Mouse (Mus musculus): ENCODE measurements around the gene Stk16. TPM values are rescaled to one million over a fixed set of nuclear protein-coding genes. Genes with fewer than 3 reads are reported as not detected.

Stk16 gene
- total and polyA plus RNA-seq, 3 experiments, result 42.4 to 68.3 (median 42.5) TPM

GRCm38 (mm10) chr1:75251112-75251970 is 40.7 kb downstream of the Stk16 start:
- Histone ChIP-seq H3K27me3 (ENCODE audit: control insufficient read depth, insufficient read depth, low read length) (no peaks in the 10 kb centered on the region), H3K9ac (ENCODE audit: low read depth, low read length) (peak overlapping the region; percentile 69), H3K4me3 (peak overlapping the region; percentile 26; the same call in 1 of the 2 replicates), H3K27ac (peak overlapping the region; percentile 52; the same call in 1 of the 2 replicates), H3K79me2 (replicated peaks; ENCODE audit: control insufficient read depth, insufficient read depth, low read length) (no peaks in the 10 kb centered on the region), H3K36me3 (ENCODE audit: control insufficient read depth, insufficient read depth, low read length) (no peaks in the 10 kb centered on the region), H3K4me1 (ENCODE audit: control insufficient read depth, insufficient read depth, low read length) (peaks cover 15% of the 10 kb centered on the region)
- peak; percentile 87 to 88 for DNase-seq
- TF ChIP-seq EP300 (IDR thresholded peaks at IDR 0.05; ENCODE audit: insufficient read depth, low read depth, low read length) (peak; percentile 69; the same call in 1 of the 2 replicates), CTCF (IDR thresholded peaks at IDR 0.05) (no peak)
- 6% methylated on average over 22 of the region's 22 CpGs for WGBS
- intact Hi-C loops (cut with DNase I), result loop anchor here (1.0 to 5.0 kb wide), 4 partner anchors 14 to 304 kb away; partner anchors contain the start of genes Abcb6 and Dnpep

DNA sequence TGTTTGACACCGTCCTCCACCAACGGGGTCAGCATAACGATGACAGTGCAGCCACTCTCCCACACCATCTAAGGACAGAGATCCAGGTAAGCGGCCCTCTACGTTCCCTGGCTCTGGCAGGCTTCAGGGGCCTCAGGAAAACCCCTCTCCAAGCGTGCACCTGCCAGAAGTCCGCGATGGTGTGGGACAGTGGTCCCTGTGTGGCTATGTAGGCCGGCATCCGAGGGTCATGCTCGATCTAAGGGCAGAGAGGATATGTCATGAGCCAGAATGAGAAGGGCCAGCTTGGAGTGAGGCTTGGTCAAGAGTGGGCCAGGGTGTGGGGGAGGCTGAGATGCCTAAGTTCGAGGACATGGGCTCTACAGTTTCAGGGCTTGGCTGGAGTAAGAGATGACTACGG is 41.7 kb downstream of the Stk16 start:
- no peaks in the 10 kb centered on the region for H3K27me3 ChIP-seq (ENCODE audit: control insufficient read depth, insufficient read depth, low read length)
- intact Hi-C loops (cut with DNase I), result loop anchor here (5.0 kb wide), 3 partner anchors 65 to 305 kb away; partner anchors contain the start of genes Abcb6 and Dnpep

DNA sequence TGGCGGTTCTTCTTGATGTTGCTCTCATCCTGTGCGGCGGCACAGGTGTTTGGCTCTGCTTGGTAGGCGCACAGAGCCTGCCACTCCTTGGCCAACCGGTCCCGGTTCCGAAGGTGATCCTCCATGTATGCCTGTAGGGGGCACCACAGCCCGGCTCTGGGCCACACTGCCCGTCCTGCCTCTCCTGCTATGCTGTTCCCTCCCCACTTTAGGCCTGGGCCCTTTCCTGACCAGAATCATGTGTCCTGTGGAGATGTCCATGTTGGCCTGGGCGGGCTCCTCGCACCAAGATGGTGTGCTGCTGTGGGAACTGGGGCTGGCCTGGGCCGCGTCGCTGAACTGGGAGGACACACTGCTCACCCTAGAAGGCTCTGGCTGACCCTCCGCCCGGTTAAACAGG is 42.4 kb downstream of the Stk16 start:
- intact Hi-C loops (cut with DNase I), result loop anchor here (5.0 kb wide), 3 partner anchors 64 to 306 kb away; partner anchors contain the start of genes Abcb6 and Dnpep
- Histone ChIP-seq H3K9ac (ENCODE audit: low read depth, low read length) (no peak overlapping the region), H3K79me2 (replicated peaks; ENCODE audit: control insufficient read depth, insufficient read depth, low read length) (no peaks in the 10 kb centered on the region), H3K36me3 (ENCODE audit: control insufficient read depth, insufficient read depth, low read length) (no peaks in the 10 kb centered on the region), H3K27me3 (ENCODE audit: control insufficient read depth, insufficient read depth, low read length) (no peaks in the 10 kb centered on the region), H3K4me3 (no peak overlapping the region), H3K27ac (no peak overlapping the region), H3K4me1 (ENCODE audit: control insufficient read depth, insufficient read depth, low read length) (peaks cover 7% of the 10 kb centered on the region)
- 66% methylated on average over 16 of the region's 16 CpGs for WGBS
- peak; percentile 20; the same call in 1 of the 2 replicates for TF ChIP-seq CTCF (IDR thresholded peaks at IDR 0.05)
- TF ChIP-seq POLR2A (IDR thresholded peaks at IDR 0.05; ENCODE audit: insufficient read depth, low read depth, low read length), result no peak
- DNase-seq, result no peak

More for the DNA sequence above, 41.7 kb downstream of the Stk16 start:
- Histone ChIP-seq H3K79me2 (replicated peaks; ENCODE audit: control insufficient read depth, insufficient read depth, low read length) (no peaks in the 10 kb centered on the region), H3K9ac (ENCODE audit: low read depth, low read length) (no peak overlapping the region), H3K27ac (no peak overlapping the region), H3K4me1 (ENCODE audit: control insufficient read depth, insufficient read depth, low read length) (peaks cover 10% of the 10 kb centered on the region), H3K36me3 (ENCODE audit: control insufficient read depth, insufficient read depth, low read length) (no peaks in the 10 kb centered on the region), H3K4me3 (no peak overlapping the region)
- DNase-seq, result no peak
- no peak for TF ChIP-seq EP300 (IDR thresholded peaks at IDR 0.05; ENCODE audit: insufficient read depth, low read depth, low read length)
- no peak for TF ChIP-seq POLR2A (IDR thresholded peaks at IDR 0.05; ENCODE audit: insufficient read depth, low read depth, low read length)
- no peak for TF ChIP-seq CTCF (IDR thresholded peaks at IDR 0.05)
- WGBS, result 71% methylated on average over 13 of the region's 13 CpGs

DNA sequence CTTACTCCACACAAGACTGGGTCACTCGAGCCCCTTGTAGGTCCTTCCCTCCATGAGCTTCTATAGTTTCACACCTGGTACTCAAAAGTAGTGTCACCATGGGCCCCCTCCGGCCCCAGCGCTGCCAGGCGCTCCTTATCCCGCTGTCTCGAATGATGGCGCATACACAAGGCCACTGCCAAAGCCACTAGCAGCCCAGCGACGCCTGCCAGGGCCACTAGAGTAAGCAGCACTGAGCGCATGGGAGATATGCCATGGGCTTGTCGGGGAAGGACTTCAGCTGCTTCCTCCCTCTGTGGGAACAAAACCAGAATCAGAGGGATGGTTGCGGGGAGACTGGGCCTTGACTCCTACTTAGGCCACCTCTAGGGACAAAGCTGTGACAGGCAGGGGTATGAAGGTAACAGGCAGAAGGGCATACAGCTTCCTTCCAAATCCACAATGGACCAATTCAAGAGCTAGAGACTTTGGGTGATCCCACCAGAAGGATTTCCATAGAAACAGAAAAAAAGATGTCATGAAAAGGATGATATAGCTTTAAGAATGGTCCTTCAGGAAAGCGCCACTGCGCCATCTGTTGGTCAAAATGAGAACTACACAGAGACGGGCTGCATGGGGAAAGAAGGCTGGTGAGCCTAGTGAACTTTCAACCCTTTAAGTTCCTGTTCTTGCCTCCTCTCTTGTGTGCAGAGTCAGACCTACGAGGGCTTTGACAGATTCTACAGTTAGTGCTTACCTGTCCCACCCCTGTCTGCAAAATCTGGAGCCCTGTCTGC is 43.4 kb downstream of the Stk16 start:
- H3K36me3 ChIP-seq (ENCODE audit: control insufficient read depth, insufficient read depth, low read length), result no peaks in the 10 kb centered on the region
- H3K9ac ChIP-seq (ENCODE audit: low read depth, low read length), result no peak overlapping the region
- intact Hi-C loops (cut with DNase I), result loop anchor here (5.0 kb wide), 3 partner anchors 63 to 307 kb away; partner anchors contain the start of genes Abcb6 and Dnpep
- H3K4me3 ChIP-seq, result no peak overlapping the region
- H3K27ac ChIP-seq, result no peak overlapping the region
- 58% methylated on average over 16 of the region's 16 CpGs for WGBS
- TF ChIP-seq CTCF (IDR thresholded peaks at IDR 0.05) (peak; percentile 100), EP300 (IDR thresholded peaks at IDR 0.05; ENCODE audit: insufficient read depth, low read depth, low read length) (no peak)
- DNase-seq, result peak; percentile 74 to 87
- H3K4me1 ChIP-seq (ENCODE audit: control insufficient read depth, insufficient read depth, low read length), result peaks cover 2% of the 10 kb centered on the region
- no peaks in the 10 kb centered on the region for H3K27me3 ChIP-seq (ENCODE audit: control insufficient read depth, insufficient read depth, low read length)
- H3K79me2 ChIP-seq (replicated peaks; ENCODE audit: control insufficient read depth, insufficient read depth, low read length), result no peaks in the 10 kb centered on the region

- WGBS, result 59% methylated on average over 8 of the region's 8 CpGs
- Histone ChIP-seq H3K4me3 (no peak overlapping the region), H3K4me1 (ENCODE audit: control insufficient read depth, insufficient read depth, low read length) (peaks cover 2% of the 10 kb centered on the region), H3K79me2 (replicated peaks; ENCODE audit: control insufficient read depth, insufficient read depth, low read length) (no peaks in the 10 kb centered on the region), H3K27me3 (ENCODE audit: control insufficient read depth, insufficient read depth, low read length) (no peaks in the 10 kb centered on the region), H3K27ac (no peak overlapping the region), H3K36me3 (ENCODE audit: control insufficient read depth, insufficient read depth, low read length) (no peaks in the 10 kb centered on the region), H3K9ac (ENCODE audit: low read depth, low read length) (no peak overlapping the region)
- intact Hi-C loops (cut with DNase I), result loop anchor here (5.0 kb wide), 3 partner anchors 63 to 307 kb away; partner anchors contain the start of genes Abcb6 and Dnpep
- DNase-seq, result no peak
- TF ChIP-seq POLR2A (IDR thresholded peaks at IDR 0.05; ENCODE audit: insufficient read depth, low read depth, low read length) (no peak), EP300 (IDR thresholded peaks at IDR 0.05; ENCODE audit: insufficient read depth, low read depth, low read length) (no peak), CTCF (IDR thresholded peaks at IDR 0.05) (no peak)
Measured at GRCm38 (mm10) chr1:75254625-75255013, 44.0 kb downstream of the Stk16 start.
